Mouse (Mus musculus) liver, embryonic 16.5 days (tissue): ENCODE data around the gene Zdhhc14. TPM values are rescaled to one million over a fixed set of nuclear protein-coding genes. Genes with fewer than 3 reads are reported as not detected.

Experiments
- ATAC-seq: fragments of 200-750 bp; cut with Nextera tagmentation; 2 replicates; pipeline ENCODE4 v1.8.0; 2017; ENCODE audit warnings: low read depth, mild to moderate bottlenecking, moderate number of reproducible peaks, moderate library complexity
- H3K27ac ChIP-seq: fragments of 300-500 bp; sonication (generic); 2 replicates; pipeline ENCODE4 v1.5.1; 2014; ENCODE audit warnings: mild to moderate bottlenecking, low read length
- H3K27me3 ChIP-seq: fragments of 300-500 bp; sonication (generic); 2 replicates; pipeline ENCODE4 v1.6.1; 2014; ENCODE audit warnings: low read depth, low read length, mixed read lengths; ENCODE audit not compliant: control insufficient read depth, insufficient read depth
- H3K36me3 ChIP-seq: fragments of 300-500 bp; sonication (generic); 2 replicates; pipeline ENCODE4 v1.6.1; 2014; ENCODE audit warnings: mild to moderate bottlenecking; ENCODE audit not compliant: control insufficient read depth, insufficient read depth
- H3K4me1 ChIP-seq: fragments of 300-500 bp; sonication (generic); 2 replicates; pipeline ENCODE4 v1.6.1; 2014; ENCODE audit warnings: low read depth, low read length, mixed read lengths; ENCODE audit not compliant: control insufficient read depth
- H3K4me2 ChIP-seq: fragments of 300-500 bp; sonication (generic); 2 replicates; pipeline ENCODE4 v1.6.1; 2014; ENCODE audit warnings: low read depth, low read length, mixed read lengths
- H3K4me3 ChIP-seq: fragments of 300-500 bp; sonication (generic); 2 replicates; pipeline ENCODE4 v1.5.1; 2014; ENCODE audit warnings: low read depth, mild to moderate bottlenecking, low read length
- H3K9ac ChIP-seq: fragments of 300-500 bp; sonication (generic); 2 replicates; pipeline ENCODE4 v1.6.1; 2014; ENCODE audit warnings: low read depth, low read length
- H3K9me3 ChIP-seq: fragments of 300-500 bp; sonication (generic); replicated peaks from 2 replicates; pipeline ENCODE4 v1.6.1; 2016; ENCODE audit warnings: low read length; ENCODE audit not compliant: control insufficient read depth
- WGBS: fragments of 180-500 bp; shearing (Covaris S2); extraction: QIAGEN DNeasy Blood & Tissue Kit; methylation state at CpG from one replicate; pipeline ENCODE4 v1.1.7; 2014; ENCODE audit not compliant: insufficient replicate concordance; 5-methylcytosine and 5-hydroxymethylcytosine counted together
- polyA plus RNA-seq: library from polyadenylated mRNA; unstranded; fragments of >200 nt; fragmentation: Nextera tagmentation; extraction: Ambion mirVana; gene quantifications from 2 replicates; pipeline ENCODE4 v1.2.1, GENCODE M21; 2015

Gene Zdhhc14
- polyA plus RNA-seq, 1 experiment from 2014 or later = 3.0 TPM

DNA sequence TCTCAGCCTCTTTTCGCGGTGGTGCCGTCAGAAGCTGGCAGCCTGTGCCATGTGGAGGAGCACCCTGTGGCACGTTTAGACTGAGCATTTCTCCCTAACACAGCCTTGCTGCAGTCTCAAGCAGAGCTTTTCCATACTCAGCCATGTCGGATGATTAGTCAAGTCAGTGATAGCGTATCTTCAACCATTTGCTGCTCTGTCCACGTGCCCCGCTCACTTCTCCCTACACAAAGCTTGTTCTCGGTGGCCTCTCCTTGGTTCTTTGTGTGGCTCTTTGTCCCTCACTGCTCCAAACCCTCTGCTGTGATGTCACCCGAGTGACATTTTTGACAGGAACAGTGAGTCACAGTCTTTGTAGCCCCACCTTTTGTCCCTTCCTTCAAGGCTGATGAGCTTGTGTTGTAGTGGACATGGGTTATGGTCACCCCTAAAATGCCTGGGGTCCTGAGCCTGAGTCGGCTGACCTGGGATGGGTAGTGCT is 44.8 kb downstream of the Zdhhc14 start:
- no peak for ATAC-seq
- Histone ChIP-seq H3K27me3 (no peaks in the 10 kb centered on the region), H3K4me3 (no peak overlapping the region), H3K9me3 (no peaks in the 10 kb centered on the region), H3K4me1 (peaks cover 4% of the 10 kb centered on the region), H3K27ac (no peak overlapping the region), H3K9ac (no peak overlapping the region), H3K4me2 (no peak overlapping the region), H3K36me3 (no peaks in the 10 kb centered on the region)
- 71% methylated on average over 11 of the region's 11 CpGs for WGBS

DNA sequence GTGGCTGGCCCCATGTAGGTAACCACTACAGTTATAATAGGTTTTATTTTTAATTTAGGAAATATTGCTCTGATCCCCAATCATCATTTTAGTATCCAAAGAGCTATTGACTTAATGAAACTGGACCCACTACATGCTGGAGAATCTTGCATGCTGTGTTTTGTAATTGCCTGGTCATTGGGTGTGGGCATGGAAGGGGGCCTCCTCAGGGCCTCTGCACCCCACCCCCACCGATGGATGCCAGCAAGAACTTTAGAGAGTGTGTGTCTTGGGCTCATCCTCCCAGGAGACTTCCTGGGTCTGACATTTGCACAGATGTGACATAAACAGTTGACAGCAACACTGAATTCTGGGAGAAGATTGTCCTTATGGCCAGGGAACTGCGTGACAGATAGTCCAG is 49.8 kb downstream of the Zdhhc14 start:
- no peak for ATAC-seq
- H3K4me3 ChIP-seq = no peak overlapping the region

GRCm38 (mm10) chr17:5544065-5544464 is 51.7 kb downstream of the Zdhhc14 start:
- Histone ChIP-seq H3K27ac (no peak overlapping the region), H3K4me1 (peaks cover 2% of the 10 kb centered on the region; the same call in 1 of the 2 replicates), H3K27me3 (no peaks in the 10 kb centered on the region), H3K9ac (no peak overlapping the region), H3K4me3 (no peak overlapping the region), H3K36me3 (no peaks in the 10 kb centered on the region), H3K4me2 (no peak overlapping the region), H3K9me3 (no peaks in the 10 kb centered on the region)
- no peak for ATAC-seq
- WGBS = 69% methylated on average over 5 of the region's 5 CpGs

More for the DNA sequence above, 49.8 kb downstream of the Zdhhc14 start:
- Histone ChIP-seq H3K36me3 (no peaks in the 10 kb centered on the region), H3K27me3 (no peaks in the 10 kb centered on the region), H3K9me3 (no peaks in the 10 kb centered on the region), H3K27ac (no peak overlapping the region), H3K9ac (no peak overlapping the region), H3K4me1 (peaks cover 2% of the 10 kb centered on the region; the same call in 1 of the 2 replicates), H3K4me2 (no peak overlapping the region)
- WGBS = 79% methylated on average over 2 of the region's 2 CpGs

GRCm38 (mm10) chr17:5545065-5545464 is 52.7 kb downstream of the Zdhhc14 start:
- no peaks in the 10 kb centered on the region for H3K9me3 ChIP-seq
- no peak overlapping the region for H3K4me2 ChIP-seq
- H3K4me3 ChIP-seq = no peak overlapping the region
- no peak overlapping the region for H3K27ac ChIP-seq
- no peaks in the 10 kb centered on the region for H3K27me3 ChIP-seq
- H3K9ac ChIP-seq = no peak overlapping the region
- ATAC-seq = no peak
- H3K36me3 ChIP-seq = no peaks in the 10 kb centered on the region
- H3K4me1 ChIP-seq = peaks cover 2% of the 10 kb centered on the region; the same call in 1 of the 2 replicates
- 86% methylated on average over 2 of the region's 2 CpGs for WGBS

GRCm38 (mm10) chr17:5548546-5548945 is 56.2 kb downstream of the Zdhhc14 start:
- WGBS = 80% methylated on average over 2 of the region's 2 CpGs

DNA sequence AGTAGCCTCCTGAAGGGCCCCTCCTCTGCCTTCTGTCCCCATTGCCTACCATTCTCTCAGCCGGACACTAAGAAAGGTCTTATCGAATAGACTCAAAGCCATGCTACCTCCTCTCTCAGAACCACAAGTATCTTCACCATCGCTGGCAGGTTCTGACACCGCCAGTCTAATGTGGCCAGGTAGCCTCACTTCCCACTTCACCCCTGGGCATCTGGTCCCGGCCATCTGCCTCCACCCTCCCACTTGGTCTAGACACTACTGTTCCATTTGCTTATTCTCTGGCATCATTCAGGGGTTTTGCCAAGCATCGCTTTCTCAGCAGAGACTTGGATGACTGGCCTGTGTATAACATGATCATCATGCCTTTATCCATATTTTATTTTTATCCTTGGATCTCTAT is 57.1 kb downstream of the Zdhhc14 start:
- Histone ChIP-seq H3K27me3 (no peaks in the 10 kb centered on the region), H3K4me1 (no peaks in the 10 kb centered on the region; the same call in none of the 2 replicates), H3K9me3 (no peaks in the 10 kb centered on the region), H3K4me3 (no peak overlapping the region), H3K4me2 (no peak overlapping the region), H3K9ac (no peak overlapping the region), H3K36me3 (no peaks in the 10 kb centered on the region), H3K27ac (no peak overlapping the region)
- no peak for ATAC-seq
- WGBS = 91% methylated on average over 6 of the region's 6 CpGs

More at GRCm38 (mm10) chr17:5548546-5548945, 56.2 kb downstream of the Zdhhc14 start:
- no peak overlapping the region for H3K27ac ChIP-seq
- no peaks in the 10 kb centered on the region for H3K9me3 ChIP-seq
- H3K4me3 ChIP-seq = no peak overlapping the region
- no peak overlapping the region for H3K4me2 ChIP-seq
- H3K4me1 ChIP-seq = no peaks in the 10 kb centered on the region; the same call in none of the 2 replicates
- H3K36me3 ChIP-seq = no peaks in the 10 kb centered on the region
- no peak overlapping the region for H3K9ac ChIP-seq
- ATAC-seq = no peak
- no peaks in the 10 kb centered on the region for H3K27me3 ChIP-seq

- Histone ChIP-seq H3K27me3 (no peaks in the 10 kb centered on the region), H3K4me2 (no peak overlapping the region), H3K4me1 (no peaks in the 10 kb centered on the region; the same call in none of the 2 replicates), H3K9ac (no peak overlapping the region), H3K4me3 (no peak overlapping the region), H3K27ac (no peak overlapping the region), H3K9me3 (no peaks in the 10 kb centered on the region), H3K36me3 (no peaks in the 10 kb centered on the region)
- no peak for ATAC-seq
- 82% methylated on average over 10 of the region's 10 CpGs for WGBS
Measured at GRCm38 (mm10) chr17:5550444-5550843, 58.1 kb downstream of the Zdhhc14 start.

DNA sequence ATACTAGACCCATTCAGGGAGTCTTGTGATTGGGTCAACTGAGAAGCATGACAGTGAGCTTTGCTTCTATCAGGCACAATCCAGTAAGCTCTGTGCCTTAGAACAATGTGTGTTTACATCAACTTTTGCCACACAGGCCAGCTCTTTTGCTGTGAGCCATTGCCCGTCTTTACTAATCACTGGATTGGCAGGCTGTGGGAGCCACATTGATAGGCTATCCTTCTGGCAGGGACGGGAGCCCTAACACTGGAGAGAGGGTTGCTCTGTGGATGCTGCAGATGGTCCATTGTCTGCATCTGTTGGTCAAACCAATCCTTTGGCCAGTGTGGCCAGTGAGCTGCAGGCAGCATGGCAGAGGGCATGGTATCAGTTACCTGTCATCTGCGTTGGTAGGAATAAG is 58.8 kb downstream of the Zdhhc14 start:
- 75% methylated on average over 3 of the region's 3 CpGs for WGBS
- no peak overlapping the region for H3K9ac ChIP-seq
- H3K9me3 ChIP-seq = no peaks in the 10 kb centered on the region
- no peak overlapping the region for H3K27ac ChIP-seq
- H3K4me2 ChIP-seq = no peak overlapping the region
- no peaks in the 10 kb centered on the region; the same call in none of the 2 replicates for H3K4me1 ChIP-seq
- H3K36me3 ChIP-seq = no peaks in the 10 kb centered on the region
- no peak for ATAC-seq
- H3K4me3 ChIP-seq = no peak overlapping the region
- no peaks in the 10 kb centered on the region for H3K27me3 ChIP-seq

DNA sequence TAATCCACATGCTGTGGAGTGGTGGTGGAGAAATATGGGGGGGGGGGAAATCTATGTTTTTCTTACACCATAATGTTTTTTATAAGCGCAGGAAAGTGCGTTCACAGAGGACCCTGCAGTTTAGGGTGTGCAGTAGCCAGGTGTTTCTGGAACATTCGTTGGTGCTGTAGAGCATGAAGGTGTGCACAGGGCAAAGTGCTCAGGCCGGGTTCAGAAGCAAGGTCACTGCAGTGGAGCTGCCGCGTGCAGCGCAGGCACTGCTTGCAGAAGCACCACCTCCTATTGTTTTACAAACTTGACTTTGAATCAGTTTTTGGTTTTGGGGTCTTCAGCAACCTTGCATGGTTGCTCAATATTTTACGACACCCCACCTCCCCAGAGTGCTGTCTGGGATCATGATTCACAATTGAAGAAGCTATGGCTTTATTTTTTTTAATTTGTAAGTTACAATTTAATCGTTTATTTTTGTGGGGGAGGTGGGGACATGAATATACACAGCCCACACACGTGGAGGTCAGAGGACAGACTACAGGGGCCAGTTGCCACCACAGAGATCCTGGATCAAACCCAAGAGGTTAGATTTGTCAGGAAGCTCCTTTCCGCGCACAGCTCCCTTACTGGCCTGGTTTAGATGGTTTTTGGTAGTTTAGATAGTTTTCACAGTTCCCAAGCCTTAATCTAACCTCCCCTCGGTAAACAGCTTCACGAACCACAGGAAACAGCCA is 59.8 kb downstream of the Zdhhc14 start:
- H3K4me3 ChIP-seq = no peak overlapping the region
- H3K27me3 ChIP-seq = no peaks in the 10 kb centered on the region
- WGBS = 57% methylated on average over 14 of the region's 14 CpGs
- no peak overlapping the region for H3K4me2 ChIP-seq
- no peaks in the 10 kb centered on the region for H3K36me3 ChIP-seq
- no peaks in the 10 kb centered on the region; the same call in none of the 2 replicates for H3K4me1 ChIP-seq
- no peaks in the 10 kb centered on the region for H3K9me3 ChIP-seq
- H3K27ac ChIP-seq = no peak overlapping the region
- 0 out of 2 replicates have a peak, but pooled peaks have one; percentile 45 for ATAC-seq
- H3K9ac ChIP-seq = no peak overlapping the region
